In the genomic region with DNA sequence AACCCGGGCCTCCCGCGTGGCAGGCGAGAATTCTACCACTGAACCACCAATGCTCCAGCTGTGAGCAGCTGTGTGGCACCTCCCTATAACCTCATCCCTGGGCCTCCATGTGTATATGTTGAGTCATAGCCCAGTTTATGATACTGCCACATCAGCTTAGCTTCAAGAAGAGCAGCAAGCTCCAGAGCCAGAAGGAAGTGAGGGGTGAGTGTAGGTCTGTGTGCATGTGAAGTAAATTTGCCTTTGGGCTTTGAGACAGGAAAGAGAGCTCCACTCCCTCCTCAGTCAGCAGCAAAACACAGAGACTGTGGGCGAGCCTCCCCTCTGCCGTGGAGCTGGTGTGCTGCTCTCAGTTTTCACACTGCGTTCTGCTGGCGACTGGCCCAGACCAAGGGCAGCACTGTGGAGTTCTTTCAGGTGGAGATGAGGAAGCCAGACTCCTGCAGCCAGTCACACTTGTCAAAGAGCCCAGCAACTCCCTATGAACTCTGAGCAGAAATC, we compare ENCODE assay signal across 7 mouse cellular contexts. TPM values are rescaled to one million over a fixed set of nuclear protein-coding genes. Genes with fewer than 3 reads are reported as not detected.
A peak's percentile ranks its signal among the peaks of the same experiment; 100 is the strongest.
DNase-seq lines count a peak whose midpoint lies in the region; ATAC-seq lines count a peak whose summit lies in the region.

No protein-coding gene starts in this region.

- WGBS in heart, embryonic 13.5 days = 61% methylated on average over 8 of the region's 8 CpGs

- no peaks in the 10 kb centered on the region for H3K9me3 ChIP-seq in heart, embryonic 13.5 days

- peaks cover 20% of the 10 kb centered on the region for H3K4me1 ChIP-seq in heart, embryonic 13.5 days

- H3K36me3 ChIP-seq in heart, embryonic 13.5 days = peaks cover 39% of the 10 kb centered on the region

- peak overlapping the region; percentile 70 for H3K27ac ChIP-seq in heart, embryonic 13.5 days (replicated peaks)

- peak; percentile 17 for DNase-seq in retina, postnatal 1 day
- DNase-seq in retina, embryonic 14.5 days (ENCODE audit: low spot score) = no peak
- DNase-seq in cerebellum, adult 9-11 months = peak; percentile 80
- DNase-seq in layer of hippocampus, postnatal 10 days (ENCODE audit: low spot score in 2 of 2) = peak; percentile 60 to 74
- DNase-seq in ovary, postnatal 10 days (ENCODE audit: low spot score) = peak; percentile 52

- no peak overlapping the region for H3K4me3 ChIP-seq in heart, embryonic 13.5 days

- H3K9ac ChIP-seq in heart, embryonic 13.5 days = peak overlapping the region; percentile 24; the same call in 1 of the 2 replicates

- H3K4me2 ChIP-seq in heart, embryonic 13.5 days = no peak overlapping the region

- 0 out of 2 replicates have a peak, but pooled peaks have one; percentile 27 for ATAC-seq in heart, embryonic 13.5 days (ENCODE audit: extremely low read depth, insufficient number of reproducible peaks, low FRiP score, low TSS enrichment)
- ATAC-seq in inflammation-experienced regulatory T-cells, adult 6 months = no peak

- H3K27me3 ChIP-seq in heart, embryonic 13.5 days (replicated peaks) = no peaks in the 10 kb centered on the region

RNA-seq across cellular contexts. Expression of gene Vac14, which starts 12.2 kb away (rescaled TPM):
- polyA plus RNA-seq in heart, embryonic 13.5 days (2015; fragmentation: Nextera tagmentation; extraction: Ambion mirVana) = 17.3 and 17.4 TPM in 2 replicates
- total RNA-seq in layer of hippocampus, postnatal 10 days (2021) = 10 to 100 TPM; 35.6 to 36.5 TPM
- 1 to 10 TPM; 5.6 to 7.8 (median 6.3) TPM for polyA plus RNA-seq in inflammation-experienced regulatory T-cells, adult 6 months (2017; shearing (Covaris generic))
